Mouse (Mus musculus): ENCODE data around the gene Zbtb37.

GRCm38 (mm10) chr1:161025410-161026210 is 9.0 kb downstream of the Zbtb37 start:
- TF ChIP-seq CTCF (IDR thresholded peaks at IDR 0.05; ENCODE audit: extremely low read depth, insufficient read length, insufficient replicate concordance, low read depth, low read length) (no peak), POLR2A (IDR thresholded peaks at IDR 0.05; ENCODE audit: low read depth, low read length) (no peak)

All from small intestine, adult 2 months (tissue).